Mouse (Mus musculus) bone marrow, adult 2 months (tissue): ENCODE results near the gene Zfpm1.

ENCODE experiments used
- CTCF ChIP-seq: fragments of 200-500 bp; IDR thresholded peaks from 2 replicates; pipeline ENCODE4 v1.5.1; 2011; ENCODE audit warnings: low read length, control low read depth; ENCODE audit not compliant: control insufficient read depth, insufficient read depth
- POLR2A ChIP-seq: fragments of 200-500 bp; IDR thresholded peaks from 2 replicates; pipeline ENCODE4 v1.6.1; 2011; ENCODE audit warnings: low read depth, mild to moderate bottlenecking, control low read depth, low read length, borderline replicate concordance; ENCODE audit not compliant: control insufficient read depth

- TF ChIP-seq CTCF (no peak), POLR2A (no peak)
These were observed 75.3 kb downstream of the Zfpm1 start for GRCm38 (mm10) chr8:122357202-122357601.
